Mouse (Mus musculus) megakaryocyte, embryonic 14.5 days (primary cell): ENCODE results near the gene Uba3.

Experiments
- FLI1 ChIP-seq: IDR thresholded peaks from 2 replicates; pipeline ENCODE4 v1.6.1; 2012; ENCODE audit warnings: low read length, inconsistent platforms, mixed read lengths
- GATA1 ChIP-seq: IDR thresholded peaks from 3 replicates; pipeline ENCODE4 v1.6.1; 2012; ENCODE audit warnings: mixed read lengths, low read length, inconsistent platforms, borderline replicate concordance

DNA sequence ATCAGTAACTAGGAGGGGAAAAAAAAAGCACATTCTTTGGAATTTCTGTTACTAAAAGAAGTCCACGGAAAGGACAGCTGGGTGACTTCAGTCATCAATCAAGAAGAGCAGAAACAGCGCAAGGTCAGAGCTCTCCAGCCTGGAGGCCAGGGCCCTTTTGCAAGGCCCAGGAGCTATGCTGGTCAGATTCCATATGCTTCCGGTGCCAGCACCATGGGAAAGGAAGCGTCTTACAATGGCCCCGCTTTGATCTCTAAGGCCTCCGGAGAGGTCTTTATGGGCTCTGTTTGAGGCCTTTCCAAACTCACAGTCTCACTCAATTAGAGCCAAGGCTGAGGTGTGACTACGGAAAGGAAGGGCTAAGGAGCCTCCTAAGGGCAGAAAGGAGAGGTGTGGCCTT is 61.1 kb downstream of the Uba3 start:
- no peak for TF ChIP-seq GATA1
- TF ChIP-seq FLI1: no peak
